Mouse (Mus musculus) liver, embryonic 14.5 days (tissue): ENCODE data around the gene Sars. TPM values are rescaled to one million over a fixed set of nuclear protein-coding genes. Genes with fewer than 3 reads are reported as not detected.

Experiments
- ATAC-seq: fragments of 200-750 bp; cut with Nextera tagmentation; 2 replicates; pipeline ENCODE4 v1.8.0; 2017; ENCODE audit warnings: moderate number of reproducible peaks, mild to moderate bottlenecking, moderate library complexity; ENCODE audit not compliant: insufficient read depth
- DNase-seq, 3 experiments: peaks; one replicate each; pipeline ENCODE4 v3.0.0-alpha.2; 2012 to 2013; ENCODE audit warnings: low read depth in 3 of 3, low spot score in 3 of 3
- H3K27ac ChIP-seq: fragments of 300-500 bp; sonication (generic); 2 replicates; pipeline ENCODE4 v1.5.1; 2014; ENCODE audit warnings: moderate library complexity, mild to moderate bottlenecking, control low read depth, inconsistent platforms
- H3K27me3 ChIP-seq: fragments of 300-500 bp; sonication (generic); 2 replicates; pipeline ENCODE4 v1.6.1; 2014; ENCODE audit warnings: mild to moderate bottlenecking, low read length, moderate library complexity; ENCODE audit not compliant: control insufficient read depth, insufficient read depth
- H3K36me3 ChIP-seq: fragments of 300-500 bp; sonication (generic); replicated peaks from 2 replicates; pipeline ENCODE4 v1.6.1; 2014; ENCODE audit warnings: low read depth; ENCODE audit not compliant: control insufficient read depth, insufficient read depth
- H3K4me1 ChIP-seq, 2 experiments: fragments of 200-500 bp in 1 of 2; fragments of 300-500 bp in 1 of 2; sonication (generic) in 1 of 2; replicated peaks; 2 replicates each; pipeline ENCODE4 v1.6.1; 2012 to 2014; ENCODE audit warnings: antibody characterized with exemption in 1 of 2, inconsistent platforms in 1 of 2, low read length in 1 of 2; ENCODE audit not compliant: control insufficient read depth in 2 of 2, insufficient read depth in 2 of 2
- H3K4me2 ChIP-seq: fragments of 300-500 bp; sonication (generic); 2 replicates; pipeline ENCODE4 v1.6.1; 2014; ENCODE audit warnings: low read depth, mild to moderate bottlenecking, control low read depth, moderate library complexity
- H3K4me3 ChIP-seq, 2 experiments: fragments of 200-500 bp in 1 of 2; fragments of 300-500 bp in 1 of 2; sonication (generic) in 1 of 2; 2 replicates each; pipeline ENCODE4 v1.5.1; 2012 to 2014; ENCODE audit warnings: low read depth in 2 of 2, low read length in 2 of 2, mild to moderate bottlenecking in 2 of 2, control low read depth in 1 of 2, inconsistent platforms in 1 of 2, moderate library complexity in 1 of 2; ENCODE audit not compliant: insufficient read depth in 1 of 2
- H3K9ac ChIP-seq: fragments of 300-500 bp; sonication (generic); replicated peaks from 2 replicates; pipeline ENCODE4 v1.6.1; 2014; ENCODE audit warnings: mild to moderate bottlenecking, control low read depth, moderate library complexity
- H3K9me3 ChIP-seq: fragments of 300-500 bp; sonication (generic); 2 replicates; pipeline ENCODE4 v1.6.1; 2016; ENCODE audit warnings: low read length, mixed read lengths; ENCODE audit not compliant: control insufficient read depth
- CTCF ChIP-seq: IDR thresholded peaks from 2 replicates; pipeline ENCODE4 v1.5.1; 2016; ENCODE audit warnings: antibody characterized with exemption, low read depth, control low read depth
- EP300 ChIP-seq: IDR thresholded peaks from 2 replicates; pipeline ENCODE4 v1.6.1; 2016; ENCODE audit warnings: antibody characterized with exemption, low read depth
- WGBS: fragments of 180-500 bp; shearing (Covaris S2); extraction: QIAGEN DNeasy Blood & Tissue Kit; methylation state at CpG from one replicate; pipeline ENCODE4 v1.1.7; 2014; ENCODE audit not compliant: insufficient replicate concordance; 5-methylcytosine and 5-hydroxymethylcytosine counted together
- polyA plus RNA-seq, 2 experiments: library from polyadenylated mRNA; depleted of rRNA in 1 of 2; stranded (reverse) in 1 of 2; unstranded in 1 of 2; fragments of >200 nt; fragmentation: Nextera tagmentation in 1 of 2; extraction: Ambion mirVana in 1 of 2; gene quantifications; 2 replicates each; pipeline versions ENCODE4 v1.2.1 to v1.2.3; 2012 to 2014

Sars gene
- polyA plus RNA-seq, 2 experiments: 39.9 to 76.1 TPM

- 53% methylated on average over 5 of the region's 5 CpGs for WGBS
- Histone ChIP-seq H3K36me3 (no peaks in the 10 kb centered on the region), H3K27ac (no peak overlapping the region), H3K4me3 (no peak overlapping the region), H3K4me1 (no peaks in the 10 kb centered on the region), H3K9ac (no peak overlapping the region), H3K4me2 (no peak overlapping the region), H3K27me3 (no peaks in the 10 kb centered on the region), H3K9me3 (no peaks in the 10 kb centered on the region)
- TF ChIP-seq CTCF (no peak), EP300 (no peak)
- no peak for ATAC-seq
- DNase-seq: no peak
These were observed 30.5 kb upstream of the Sars start for GRCm38 (mm10) chr3:108475496-108475895.

- TF ChIP-seq EP300 (no peak), CTCF (no peak)
- Histone ChIP-seq H3K4me1 (0 out of 4 replicates have a peak, but pooled peaks cover 0 to under 1% of the 10 kb centered on the region in 2 experiments), H3K9ac (no peak overlapping the region), H3K4me3 (no peak overlapping the region), H3K27me3 (no peaks in the 10 kb centered on the region), H3K36me3 (no peaks in the 10 kb centered on the region), H3K4me2 (no peak overlapping the region), H3K27ac (no peak overlapping the region), H3K9me3 (no peaks in the 10 kb centered on the region)
- ATAC-seq: no peak
- WGBS: 72% methylated on average over 7 of the region's 7 CpGs
- no peak for DNase-seq
These were observed 30.0 kb upstream of the Sars start for GRCm38 (mm10) chr3:108474969-108475368.

GRCm38 (mm10) chr3:108467760-108468159 lies 22.8 kb upstream of the Sars start:
- H3K9me3 ChIP-seq: no peaks in the 10 kb centered on the region
- H3K4me3 ChIP-seq: no peak overlapping the region
- no peaks in the 10 kb centered on the region for H3K27me3 ChIP-seq
- no peak for TF ChIP-seq CTCF
- TF ChIP-seq EP300: no peak
- ATAC-seq: no peak
- 38% methylated on average over 8 of the region's 8 CpGs for WGBS
- H3K4me1 ChIP-seq: 0 out of 4 replicates have a peak, but pooled peaks cover 0 to 2% of the 10 kb centered on the region in 2 experiments
- H3K27ac ChIP-seq: no peak overlapping the region
- no peak for DNase-seq
- no peak overlapping the region for H3K9ac ChIP-seq
- H3K4me2 ChIP-seq: no peak overlapping the region
- H3K36me3 ChIP-seq: no peaks in the 10 kb centered on the region

- no peaks in the 10 kb centered on the region for H3K27me3 ChIP-seq
- no peak overlapping the region for H3K4me2 ChIP-seq
- 58% methylated on average over 6 of the region's 6 CpGs for WGBS
- H3K4me1 ChIP-seq: 0 out of 4 replicates have a peak, but pooled peaks cover 0 to 2% of the 10 kb centered on the region in 2 experiments
- H3K9ac ChIP-seq: no peak overlapping the region
- no peak overlapping the region for H3K4me3 ChIP-seq
- no peaks in the 10 kb centered on the region for H3K36me3 ChIP-seq
- no peaks in the 10 kb centered on the region for H3K9me3 ChIP-seq
- TF ChIP-seq EP300 (no peak), CTCF (peak; percentile 88)
- no peak overlapping the region for H3K27ac ChIP-seq
- ATAC-seq (no peak), DNase-seq (peak in 2 of 3 experiments; percentile 28 to 36)
These were observed 21.4 kb upstream of the Sars start for GRCm38 (mm10) chr3:108466425-108466824.

- ATAC-seq: 0 out of 2 replicates have a peak, but pooled peaks have one; percentile 18
- no peaks in the 10 kb centered on the region for H3K36me3 ChIP-seq
- no peak overlapping the region; the same call in none of the 2 replicates for H3K4me2 ChIP-seq
- no peak overlapping the region for H3K9ac ChIP-seq
- H3K27me3 ChIP-seq: no peaks in the 10 kb centered on the region
- TF ChIP-seq EP300 (no peak), CTCF (peak; percentile 45)
- peaks cover 0 to 5% of the 10 kb centered on the region in 2 experiments; a peak in 1 of 4 replicates for H3K4me1 ChIP-seq
- DNase-seq: no peak
- H3K9me3 ChIP-seq: no peaks in the 10 kb centered on the region
- 32% methylated on average over 10 of the region's 10 CpGs for WGBS
- H3K4me3 ChIP-seq: no peak overlapping the region
- H3K27ac ChIP-seq: no peak overlapping the region
These were observed 13.9 kb upstream of the Sars start for GRCm38 (mm10) chr3:108458866-108459265.
